Mouse (Mus musculus): ENCODE results near the gene Sorbs1. TPM values are rescaled to one million over a fixed set of nuclear protein-coding genes. Genes with fewer than 3 reads are reported as not detected.

Gene Sorbs1
- polyA plus RNA-seq, 1 experiment: 38.8 TPM

DNA sequence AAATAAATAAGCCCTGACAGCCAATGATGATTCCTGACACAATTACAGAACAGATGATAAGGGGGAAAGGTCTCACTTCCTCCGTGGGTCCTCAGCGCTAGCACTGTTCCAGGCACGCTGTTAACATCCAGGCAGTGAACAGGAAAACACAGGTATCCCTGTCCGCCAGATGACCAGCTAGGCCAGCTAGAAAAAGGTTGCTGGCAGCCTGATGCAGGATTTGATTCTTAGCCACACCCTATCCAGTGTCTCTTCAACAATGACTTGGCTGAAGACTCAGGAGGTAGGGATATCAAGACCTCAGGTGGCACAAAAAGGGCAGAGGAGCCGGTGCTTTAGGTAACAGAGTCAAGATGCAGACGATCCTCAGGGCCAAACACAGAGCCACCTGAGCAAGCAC is 32.5 kb downstream of the Sorbs1 start:
- H3K36me3 ChIP-seq (ENCODE audit: control insufficient read depth, insufficient read depth): peaks cover 3% of the 10 kb centered on the region
- no peak overlapping the region for H3ac ChIP-seq (ENCODE audit: control insufficient read depth, insufficient read length)
- H3K4me3 ChIP-seq: no peak overlapping the region
- no peak overlapping the region for H3K4me2 ChIP-seq (ENCODE audit: low read depth)
- peaks cover 11% of the 10 kb centered on the region for H3K79me2 ChIP-seq (ENCODE audit: control insufficient read depth, insufficient read depth)
- no peaks in the 10 kb centered on the region for H3K27me3 ChIP-seq (ENCODE audit: control insufficient read depth, insufficient read depth, insufficient read length)
- TF ChIP-seq SRF (IDR thresholded peaks at IDR 0.05; ENCODE audit: control insufficient read depth, insufficient read length, low read depth) (no peak), TCF3 (IDR thresholded peaks at IDR 0.05; ENCODE audit: insufficient read length, low read depth) (no peak), CEBPB (IDR thresholded peaks at IDR 0.05; ENCODE audit: insufficient read depth, poor library complexity, severe bottlenecking) (no peak), REST (IDR thresholded peaks at IDR 0.05; ENCODE audit: insufficient read depth, insufficient read length) (no peak), TCF12 (IDR thresholded peaks at IDR 0.05; ENCODE audit: insufficient read depth, poor library complexity, severe bottlenecking) (no peak), POLR2A (IDR thresholded peaks at IDR 0.05; ENCODE audit: insufficient read length, low read depth) (no peak), E2F4 (IDR thresholded peaks at IDR 0.05; ENCODE audit: insufficient read depth) (no peak), MYOG (IDR thresholded peaks at IDR 0.05; ENCODE audit: control insufficient read depth in 1 of 3, insufficient read depth in 1 of 3, insufficient read length in 2 of 3, low read depth in 2 of 3) (no peak)

DNA sequence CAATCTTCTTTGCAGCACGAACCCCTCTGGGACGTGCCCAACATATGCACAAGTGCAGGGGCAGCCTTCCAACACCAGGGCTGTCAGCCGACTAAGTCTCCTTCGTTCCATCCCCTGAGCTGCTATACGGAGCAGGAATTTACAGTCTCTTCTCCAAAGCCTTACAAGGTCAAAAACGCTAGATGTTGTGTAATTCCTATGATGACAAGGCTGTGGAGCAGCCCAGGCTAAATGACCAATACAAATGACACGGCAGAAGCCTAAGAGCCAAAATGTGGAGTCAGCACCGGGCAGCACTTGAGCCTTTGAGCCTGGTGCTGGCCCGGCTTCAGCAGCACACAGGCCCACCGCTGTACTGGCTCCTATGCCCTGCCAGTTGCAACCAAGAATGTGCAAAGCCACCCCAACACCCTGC is 35.4 kb downstream of the Sorbs1 start:
- no peak overlapping the region for H3ac ChIP-seq (ENCODE audit: control insufficient read depth, insufficient read length)
- TF ChIP-seq MYOG (IDR thresholded peaks at IDR 0.05; ENCODE audit: control insufficient read depth in 1 of 3, insufficient read depth in 1 of 3, insufficient read length in 2 of 3, low read depth in 2 of 3): no peak
- peaks cover 11% of the 10 kb centered on the region for H3K79me2 ChIP-seq (ENCODE audit: control insufficient read depth, insufficient read depth)
- H3K27me3 ChIP-seq (ENCODE audit: control insufficient read depth, insufficient read depth, insufficient read length): no peaks in the 10 kb centered on the region
- no peak overlapping the region for H3K4me2 ChIP-seq (ENCODE audit: low read depth)
- H3K36me3 ChIP-seq (ENCODE audit: control insufficient read depth, insufficient read depth): no peaks in the 10 kb centered on the region
- no peak overlapping the region for H3K4me3 ChIP-seq

DNA sequence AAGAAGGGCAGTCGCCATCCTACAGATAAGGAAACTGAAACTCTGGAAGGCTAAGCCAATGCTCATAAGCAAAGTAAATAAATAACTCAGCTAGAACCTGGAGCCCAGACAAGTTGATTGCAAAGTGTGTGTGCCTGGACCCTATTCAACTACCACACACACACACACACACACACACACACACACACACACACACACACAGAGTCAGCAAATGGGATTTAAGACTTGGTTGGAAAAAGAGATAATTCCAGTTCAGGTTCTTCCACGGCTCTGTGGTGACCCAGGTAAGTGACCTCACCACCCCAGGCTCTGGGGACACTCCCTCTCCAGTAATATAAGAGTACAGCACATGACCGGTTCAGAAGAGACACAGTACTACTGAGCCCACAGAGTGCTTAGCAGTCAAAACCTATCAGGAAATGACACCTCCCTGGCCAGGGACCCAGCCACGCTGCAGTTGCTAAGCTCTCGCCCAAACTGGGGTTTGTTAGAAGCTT is 36.1 kb downstream of the Sorbs1 start:
- Histone ChIP-seq H3K36me3 (ENCODE audit: control insufficient read depth, insufficient read depth) (no peaks in the 10 kb centered on the region), H3K4me3 (no peak overlapping the region), H3K27me3 (ENCODE audit: control insufficient read depth, insufficient read depth, insufficient read length) (no peaks in the 10 kb centered on the region), H3K4me2 (ENCODE audit: low read depth) (no peak overlapping the region), H3ac (ENCODE audit: control insufficient read depth, insufficient read length) (no peak overlapping the region), H3K79me2 (ENCODE audit: control insufficient read depth, insufficient read depth) (peaks cover 11% of the 10 kb centered on the region)
- no peak for TF ChIP-seq MAX (IDR thresholded peaks at IDR 0.05; ENCODE audit: low read depth)

- peaks cover 13% of the 10 kb centered on the region for H3K79me2 ChIP-seq (ENCODE audit: control insufficient read depth, insufficient read depth)
- H3K36me3 ChIP-seq (ENCODE audit: control insufficient read depth, insufficient read depth): no peaks in the 10 kb centered on the region
- H3K4me3 ChIP-seq: no peak overlapping the region
- H3K4me2 ChIP-seq (ENCODE audit: low read depth): no peak overlapping the region
- H3K27me3 ChIP-seq (ENCODE audit: control insufficient read depth, insufficient read depth, insufficient read length): no peaks in the 10 kb centered on the region
- H3ac ChIP-seq (ENCODE audit: control insufficient read depth, insufficient read length): no peak overlapping the region
- TF ChIP-seq CEBPB (IDR thresholded peaks at IDR 0.05; ENCODE audit: insufficient read depth, poor library complexity, severe bottlenecking) (no peak), MYOD1 (IDR thresholded peaks at IDR 0.05; ENCODE audit: control insufficient read depth in 1 of 3, insufficient read length in 2 of 3, low read depth in 2 of 3) (peak in 2 of 3 experiments; percentile 6 to 16)
These were observed 37.1 kb downstream of the Sorbs1 start for GRCm38 (mm10) chr19:40476491-40476890.

- Histone ChIP-seq H3K79me2 (ENCODE audit: control insufficient read depth, insufficient read depth) (peaks cover 23% of the 10 kb centered on the region), H3K27me3 (ENCODE audit: control insufficient read depth, insufficient read depth, insufficient read length) (no peaks in the 10 kb centered on the region), H3K4me2 (ENCODE audit: low read depth) (no peak overlapping the region), H3K4me3 (no peak overlapping the region), H3ac (ENCODE audit: control insufficient read depth, insufficient read length) (no peak overlapping the region), H3K36me3 (ENCODE audit: control insufficient read depth, insufficient read depth) (no peaks in the 10 kb centered on the region)
- TF ChIP-seq TCF3 (IDR thresholded peaks at IDR 0.05; ENCODE audit: insufficient read length, low read depth) (no peak), POLR2A (IDR thresholded peaks at IDR 0.05; ENCODE audit: insufficient read length, low read depth) (no peak), MYOD1 (IDR thresholded peaks at IDR 0.05; ENCODE audit: control insufficient read depth in 1 of 3, insufficient read length in 2 of 3, low read depth in 2 of 3) (no peak), REST (IDR thresholded peaks at IDR 0.05; ENCODE audit: insufficient read depth, insufficient read length) (no peak), CEBPB (IDR thresholded peaks at IDR 0.05; ENCODE audit: insufficient read depth, poor library complexity, severe bottlenecking) (no peak), MYOG (IDR thresholded peaks at IDR 0.05; ENCODE audit: control insufficient read depth in 1 of 3, insufficient read depth in 1 of 3, insufficient read length in 2 of 3, low read depth in 2 of 3) (no peak), E2F4 (IDR thresholded peaks at IDR 0.05; ENCODE audit: insufficient read depth) (no peak), POLR2AphosphoS2 (IDR thresholded peaks at IDR 0.05; ENCODE audit: insufficient read length, low read depth) (no peak), SRF (IDR thresholded peaks at IDR 0.05; ENCODE audit: control insufficient read depth, insufficient read length, low read depth) (no peak), USF1 (IDR thresholded peaks at IDR 0.05; ENCODE audit: low read depth) (no peak), MAX (IDR thresholded peaks at IDR 0.05; ENCODE audit: low read depth) (no peak), TCF12 (IDR thresholded peaks at IDR 0.05; ENCODE audit: insufficient read depth, poor library complexity, severe bottlenecking) (no peak)
These were observed 41.9 kb downstream of the Sorbs1 start for GRCm38 (mm10) chr19:40471526-40472245.

All from myocyte (in vitro differentiated cells).